Mouse (Mus musculus): ENCODE measurements around the gene Phldb1. TPM values are rescaled to one million over a fixed set of nuclear protein-coding genes. Genes with fewer than 3 reads are reported as not detected.
A peak's percentile ranks its signal among the peaks of the same experiment; 100 is the strongest.

Phldb1 gene
- polyA plus RNA-seq, 1 experiment from 2014 or later = 24.4 TPM

- H3K4me1 ChIP-seq = peaks cover 23% of the 10 kb centered on the region
- H3K36me3 ChIP-seq = peaks cover 80% of the 10 kb centered on the region
- no peaks in the 10 kb centered on the region for H3K9me3 ChIP-seq
- no peak for ATAC-seq (ENCODE audit: extremely low read depth, insufficient number of reproducible peaks, low FRiP score, low TSS enrichment)
- peak overlapping the region; percentile 80 for H3K9ac ChIP-seq
- peak overlapping the region; percentile 56 for H3K4me3 ChIP-seq
- peak overlapping the region; percentile 80 for H3K4me2 ChIP-seq
- WGBS = 26% methylated on average over 28 of the region's 28 CpGs
- H3K27me3 ChIP-seq (replicated peaks) = peaks cover 8% of the 10 kb centered on the region; the same call in 1 of the 2 replicates
- H3K27ac ChIP-seq (replicated peaks) = 0 out of 2 replicates have a peak overlapping the region, but pooled peaks have one; percentile 46
These were observed 27.1 kb downstream of the Phldb1 start for GRCm38 (mm10) chr9:44707749-44708428.

- ATAC-seq (ENCODE audit: extremely low read depth, insufficient number of reproducible peaks, low FRiP score, low TSS enrichment) = no peak
- Histone ChIP-seq H3K27ac (replicated peaks) (no peak overlapping the region), H3K4me1 (no peaks in the 10 kb centered on the region), H3K4me2 (no peak overlapping the region), H3K4me3 (no peak overlapping the region), H3K27me3 (replicated peaks) (no peaks in the 10 kb centered on the region), H3K36me3 (peaks cover 99% of the 10 kb centered on the region), H3K9ac (no peak overlapping the region), H3K9me3 (no peaks in the 10 kb centered on the region)
- 73% methylated on average over 5 of the region's 5 CpGs for WGBS
These were observed 35.3 kb downstream of the Phldb1 start for GRCm38 (mm10) chr9:44699730-44700129.

GRCm38 (mm10) chr9:44699196-44699595 lies 35.8 kb downstream of the Phldb1 start:
- ATAC-seq (ENCODE audit: extremely low read depth, insufficient number of reproducible peaks, low FRiP score, low TSS enrichment) = no peak
- 80% methylated on average over 10 of the region's 10 CpGs for WGBS
- Histone ChIP-seq H3K27ac (replicated peaks) (no peak overlapping the region), H3K4me1 (no peaks in the 10 kb centered on the region), H3K27me3 (replicated peaks) (no peaks in the 10 kb centered on the region), H3K4me2 (no peak overlapping the region), H3K9ac (no peak overlapping the region), H3K9me3 (no peaks in the 10 kb centered on the region), H3K4me3 (no peak overlapping the region), H3K36me3 (peaks cover 99% of the 10 kb centered on the region)

- Histone ChIP-seq H3K27me3 (replicated peaks) (no peaks in the 10 kb centered on the region), H3K4me1 (no peaks in the 10 kb centered on the region), H3K9ac (no peak overlapping the region), H3K36me3 (peaks cover 100% of the 10 kb centered on the region), H3K4me3 (no peak overlapping the region), H3K9me3 (no peaks in the 10 kb centered on the region), H3K4me2 (no peak overlapping the region), H3K27ac (replicated peaks) (no peak overlapping the region)
- WGBS = 89% methylated on average over 16 of the region's 16 CpGs
- no peak for ATAC-seq (ENCODE audit: extremely low read depth, insufficient number of reproducible peaks, low FRiP score, low TSS enrichment)
These were observed 37.1 kb downstream of the Phldb1 start for GRCm38 (mm10) chr9:44697866-44698265.

- Histone ChIP-seq H3K36me3 (peaks cover 87% of the 10 kb centered on the region), H3K9ac (no peak overlapping the region), H3K9me3 (no peaks in the 10 kb centered on the region), H3K27me3 (replicated peaks) (no peaks in the 10 kb centered on the region), H3K4me2 (no peak overlapping the region), H3K4me1 (peaks cover 22% of the 10 kb centered on the region), H3K27ac (replicated peaks) (no peak overlapping the region), H3K4me3 (no peak overlapping the region)
- 75% methylated on average over 11 of the region's 11 CpGs for WGBS
- ATAC-seq (ENCODE audit: extremely low read depth, insufficient number of reproducible peaks, low FRiP score, low TSS enrichment) = no peak
These were observed 41.9 kb downstream of the Phldb1 start for GRCm38 (mm10) chr9:44693071-44693470.

- H3K4me3 ChIP-seq = no peak overlapping the region
- peak; percentile 56 for ATAC-seq (ENCODE audit: extremely low read depth, insufficient number of reproducible peaks, low FRiP score, low TSS enrichment)
- H3K4me2 ChIP-seq = no peak overlapping the region
- peaks cover 22% of the 10 kb centered on the region for H3K4me1 ChIP-seq
- H3K27me3 ChIP-seq (replicated peaks) = no peaks in the 10 kb centered on the region
- H3K27ac ChIP-seq (replicated peaks) = peak overlapping the region; percentile 65
- H3K9me3 ChIP-seq = no peaks in the 10 kb centered on the region
- whole genome bisulfite sequencing = 56% methylated on average over 21 of the region's 21 CpGs
- H3K9ac ChIP-seq = peak overlapping the region; percentile 21; the same call in 1 of the 2 replicates
- peaks cover 87% of the 10 kb centered on the region for H3K36me3 ChIP-seq
These were observed 43.1 kb downstream of the Phldb1 start for GRCm38 (mm10) chr9:44691671-44692520.

- Histone ChIP-seq H3K9ac (0 out of 2 replicates have a peak overlapping the region, but pooled peaks have one; percentile 21), H3K36me3 (peaks cover 81% of the 10 kb centered on the region), H3K4me1 (peaks cover 32% of the 10 kb centered on the region), H3K4me2 (no peak overlapping the region), H3K9me3 (no peaks in the 10 kb centered on the region), H3K4me3 (no peak overlapping the region), H3K27me3 (replicated peaks) (no peaks in the 10 kb centered on the region), H3K27ac (replicated peaks) (no peak overlapping the region)
- ATAC-seq (ENCODE audit: extremely low read depth, insufficient number of reproducible peaks, low FRiP score, low TSS enrichment) = no peak
- WGBS = 40% methylated on average over 7 of the region's 7 CpGs
These were observed 44.4 kb downstream of the Phldb1 start for GRCm38 (mm10) chr9:44690641-44691040.

GRCm38 (mm10) chr9:44688013-44688412 lies 47.0 kb downstream of the Phldb1 start:
- Histone ChIP-seq H3K4me1 (peaks cover 34% of the 10 kb centered on the region), H3K36me3 (peaks cover 55% of the 10 kb centered on the region), H3K9me3 (no peaks in the 10 kb centered on the region), H3K27ac (replicated peaks) (no peak overlapping the region), H3K9ac (no peak overlapping the region), H3K27me3 (replicated peaks) (no peaks in the 10 kb centered on the region), H3K4me3 (no peak overlapping the region), H3K4me2 (no peak overlapping the region)
- WGBS = 46% methylated on average over 9 of the region's 9 CpGs
- no peak for ATAC-seq (ENCODE audit: extremely low read depth, insufficient number of reproducible peaks, low FRiP score, low TSS enrichment)

- no peak overlapping the region for H3K4me2 ChIP-seq
- no peaks in the 10 kb centered on the region for H3K9me3 ChIP-seq
- peaks cover 45% of the 10 kb centered on the region for H3K36me3 ChIP-seq
- 64% methylated on average over 5 of the region's 5 CpGs for WGBS
- ATAC-seq (ENCODE audit: extremely low read depth, insufficient number of reproducible peaks, low FRiP score, low TSS enrichment) = no peak
- H3K4me3 ChIP-seq = no peak overlapping the region
- H3K9ac ChIP-seq = no peak overlapping the region
- H3K27me3 ChIP-seq (replicated peaks) = no peaks in the 10 kb centered on the region
- peaks cover 26% of the 10 kb centered on the region for H3K4me1 ChIP-seq
- H3K27ac ChIP-seq (replicated peaks) = no peak overlapping the region
These were observed 48.4 kb downstream of the Phldb1 start for GRCm38 (mm10) chr9:44686638-44687037.

GRCm38 (mm10) chr9:44685346-44686330 lies 49.4 kb downstream of the Phldb1 start:
- Histone ChIP-seq H3K27me3 (replicated peaks) (no peaks in the 10 kb centered on the region), H3K4me3 (no peak overlapping the region), H3K9ac (no peak overlapping the region), H3K4me1 (peaks cover 16% of the 10 kb centered on the region), H3K9me3 (no peaks in the 10 kb centered on the region), H3K36me3 (peaks cover 38% of the 10 kb centered on the region), H3K27ac (replicated peaks) (no peak overlapping the region), H3K4me2 (no peak overlapping the region)
- WGBS = 39% methylated on average over 14 of the region's 14 CpGs
- ATAC-seq (ENCODE audit: extremely low read depth, insufficient number of reproducible peaks, low FRiP score, low TSS enrichment) = no peak; the same call in 1 of the 2 replicates

- ATAC-seq (ENCODE audit: extremely low read depth, insufficient number of reproducible peaks, low FRiP score, low TSS enrichment) = no peak
- no peak overlapping the region for H3K4me2 ChIP-seq
- no peak overlapping the region for H3K27ac ChIP-seq (replicated peaks)
- H3K9me3 ChIP-seq = no peaks in the 10 kb centered on the region
- H3K4me3 ChIP-seq = no peak overlapping the region
- WGBS = 75% methylated on average over 8 of the region's 8 CpGs
- H3K27me3 ChIP-seq (replicated peaks) = no peaks in the 10 kb centered on the region
- H3K9ac ChIP-seq = no peak overlapping the region
- peaks cover 13% of the 10 kb centered on the region for H3K4me1 ChIP-seq
- H3K36me3 ChIP-seq = peaks cover 18% of the 10 kb centered on the region
These were observed 52.0 kb downstream of the Phldb1 start for GRCm38 (mm10) chr9:44683046-44683445.
